Mouse (Mus musculus): ENCODE measurements around the gene Gpr18. TPM values are rescaled to one million over a fixed set of nuclear protein-coding genes. Genes with fewer than 3 reads are reported as not detected.
"Not testable (repeated sequence)": the region's sequence is repeated elsewhere in the genome, so short reads cannot be mapped to it uniquely, and the experiment has no call there.

Gene Gpr18
- polyA plus RNA-seq, 1 experiment, result 0.08 TPM

DNA sequence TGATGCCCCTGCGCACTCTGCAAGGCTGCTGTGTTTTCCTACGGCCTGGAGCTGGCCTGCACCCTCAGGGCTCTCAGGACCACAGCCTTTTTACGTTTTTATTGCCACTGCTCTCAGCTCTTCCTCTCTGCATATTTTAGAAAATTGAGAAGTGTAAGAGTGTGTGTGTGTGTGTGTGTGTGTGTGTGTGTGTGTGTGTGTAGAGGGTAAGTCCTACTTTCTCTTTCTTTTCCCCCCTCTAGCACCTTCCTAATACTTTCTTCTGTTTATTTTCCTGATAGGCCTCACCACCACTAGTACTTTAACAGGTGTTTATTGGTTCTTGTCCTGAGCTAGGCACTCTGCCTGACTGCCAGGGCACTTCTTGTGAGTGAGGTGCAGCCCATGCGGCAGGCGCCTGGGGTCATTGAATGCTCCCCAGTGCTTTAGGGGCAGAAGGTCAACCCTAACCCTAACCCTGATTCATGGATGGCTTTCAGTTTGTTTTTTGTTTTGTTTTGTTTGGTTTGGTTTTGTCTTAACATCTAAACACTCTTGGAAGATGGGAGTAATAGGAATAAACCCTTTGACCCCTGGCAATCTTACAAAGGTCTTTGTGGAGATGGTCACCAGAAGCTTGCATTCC is 21.0 kb downstream of the Gpr18 start:
- DNase-seq (ENCODE audit: extremely low spot score in 1 of 2, low spot score in 1 of 2), result no peak

GRCm38 (mm10) chr14:121893747-121894146 is 21.8 kb downstream of the Gpr18 start:
- no peak for DNase-seq (ENCODE audit: extremely low spot score in 1 of 2, low spot score in 1 of 2)

GRCm38 (mm10) chr14:121884150-121884797 is 31.3 kb downstream of the Gpr18 start:
- no peak for DNase-seq (ENCODE audit: extremely low spot score in 1 of 2, low spot score in 1 of 2)

GRCm38 (mm10) chr14:121881211-121881610 is 34.4 kb downstream of the Gpr18 start:
- no peak for DNase-seq (ENCODE audit: extremely low spot score in 1 of 2, low spot score in 1 of 2)

- peak in 1 of 2 experiments; percentile 38 for DNase-seq (ENCODE audit: extremely low spot score in 1 of 2, low spot score in 1 of 2)
Observed at GRCm38 (mm10) chr14:121879266-121879840, 36.2 kb downstream of the Gpr18 start.

GRCm38 (mm10) chr14:121878859-121879206 is 36.7 kb downstream of the Gpr18 start:
- no peak for DNase-seq (ENCODE audit: extremely low spot score in 1 of 2, low spot score in 1 of 2)

GRCm38 (mm10) chr14:121878176-121878858 is 37.3 kb downstream of the Gpr18 start, which contains the start of gene Ubac2:
Gene Ubac2, plus strand, starts transcription at chr14:121878620.
- peak; percentile 94 to 99 for DNase-seq (ENCODE audit: extremely low spot score in 1 of 2, low spot score in 1 of 2)

GRCm38 (mm10) chr14:121877640-121878039 is 37.9 kb downstream of the Gpr18 start:
- no peak for DNase-seq (ENCODE audit: extremely low spot score in 1 of 2, low spot score in 1 of 2)

GRCm38 (mm10) chr14:121876860-121877259 is 38.7 kb downstream of the Gpr18 start:
- no peak for DNase-seq (ENCODE audit: extremely low spot score in 1 of 2, low spot score in 1 of 2)

- DNase-seq (ENCODE audit: extremely low spot score in 1 of 2, low spot score in 1 of 2), result not testable (repeated sequence)
Observed at GRCm38 (mm10) chr14:121876190-121876589, 39.4 kb downstream of the Gpr18 start.

DNA sequence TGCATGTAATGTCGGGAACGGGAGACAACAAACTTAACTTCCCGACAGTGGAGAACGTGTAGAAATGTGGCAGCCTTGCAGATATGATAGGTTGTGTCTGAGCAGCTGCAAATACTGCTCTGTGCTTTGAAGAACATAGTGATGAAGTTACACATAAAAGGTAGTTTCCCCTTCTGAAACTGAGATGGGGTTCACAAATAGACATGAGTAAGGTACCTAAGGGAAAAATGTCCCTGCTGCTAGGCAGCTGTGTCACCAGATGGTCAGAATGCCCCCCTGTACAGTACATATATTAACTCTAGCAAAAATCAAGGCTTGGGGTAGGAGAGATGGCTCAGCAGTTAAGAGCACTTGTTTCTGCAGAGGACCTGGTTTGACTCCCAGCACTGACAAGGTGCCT is 41.9 kb downstream of the Gpr18 start:
- DNase-seq (ENCODE audit: extremely low spot score in 1 of 2, low spot score in 1 of 2), result no peak

GRCm38 (mm10) chr14:121873172-121873571 is 42.4 kb downstream of the Gpr18 start:
- DNase-seq (ENCODE audit: extremely low spot score in 1 of 2, low spot score in 1 of 2), result no peak

GRCm38 (mm10) chr14:121872760-121873159 is 42.8 kb downstream of the Gpr18 start:
- no peak for DNase-seq (ENCODE audit: extremely low spot score in 1 of 2, low spot score in 1 of 2)

DNA sequence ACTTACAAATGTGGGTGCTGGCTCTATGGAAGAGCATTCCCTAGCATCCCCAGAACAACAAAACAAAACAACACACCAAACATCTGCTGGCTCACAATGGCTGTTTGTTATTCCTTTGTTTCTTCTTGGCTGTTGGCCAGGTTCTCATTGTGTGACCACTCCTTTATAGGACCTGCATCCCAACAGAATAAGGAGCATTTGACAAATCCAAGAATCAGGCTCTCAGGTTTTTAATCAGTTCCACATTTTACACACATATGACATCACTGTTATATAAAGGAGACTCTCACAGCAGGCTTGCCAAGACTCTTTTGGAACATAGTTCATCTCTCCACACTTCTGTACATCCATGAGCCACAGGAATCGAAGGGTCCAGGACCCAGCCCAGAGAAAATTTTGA is 46.5 kb downstream of the Gpr18 start:
- peak in 1 of 2 experiments; percentile 51 for DNase-seq (ENCODE audit: extremely low spot score in 1 of 2, low spot score in 1 of 2)

DNA sequence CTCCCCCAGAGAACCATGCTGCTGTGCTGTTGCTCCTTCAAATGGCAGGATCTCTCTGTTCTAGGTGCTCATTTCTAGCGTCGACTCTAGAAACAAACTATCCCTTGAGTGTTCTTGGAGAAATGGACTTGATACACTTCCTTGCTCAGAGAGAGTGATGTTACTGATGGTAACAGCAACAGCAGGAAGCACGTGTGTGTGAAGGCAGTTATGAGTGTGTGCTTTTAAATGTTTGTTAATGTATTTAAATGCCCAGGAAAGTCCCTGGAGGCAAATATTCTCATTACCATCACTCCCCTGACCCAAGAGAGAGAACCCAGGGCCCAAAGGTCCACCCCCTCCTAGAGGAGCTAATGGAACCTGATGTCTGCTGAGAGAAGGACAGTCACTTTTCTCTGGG is 49.0 kb downstream of the Gpr18 start:
- no peak for DNase-seq (ENCODE audit: extremely low spot score in 1 of 2, low spot score in 1 of 2)

- DNase-seq (ENCODE audit: extremely low spot score in 1 of 2, low spot score in 1 of 2), result peak in 1 of 2 experiments; percentile 91
Observed at GRCm38 (mm10) chr14:121865162-121865561, 50.4 kb downstream of the Gpr18 start.

Other genes starting within 250 kb of the Gpr18 start
- gene Dock9, start 117.9 kb downstream of the Gpr18 start, polyA plus RNA-seq (2012; rRNA removed), result 60.7 and 64.7 TPM in 2 replicates
- gene Ubac2, start 37.2 kb downstream of the Gpr18 start, polyA plus RNA-seq (2012; rRNA removed), result 41.4 and 43.0 TPM in 2 replicates
- gene Gpr183, start 49.4 kb upstream of the Gpr18 start, polyA plus RNA-seq (2012; rRNA removed), result 1.0 and 1.6 TPM in 2 replicates
- 0.36 TPM in 1 of 2 replicates, not detected in the other for gene Timm8a2, start 118.9 kb upstream of the Gpr18 start, polyA plus RNA-seq (2012; rRNA removed)
- 76.6 and 83.6 TPM in 2 replicates for gene Tm9sf2, start 191.3 kb upstream of the Gpr18 start, polyA plus RNA-seq (2012; rRNA removed)